Mouse (Mus musculus) heart, embryonic 16.5 days (tissue): Measurements from ENCODE around the gene Tbc1d9. TPM values are rescaled to one million over a fixed set of nuclear protein-coding genes. Genes with fewer than 3 reads are reported as not detected.
A peak's percentile ranks its signal among the peaks of the same experiment; 100 is the strongest.

ENCODE experiments used
- ATAC-seq: fragments of 200-750 bp; cut with Nextera tagmentation; replicated peaks from 2 replicates; pipeline ENCODE4 v1.8.0; 2017; ENCODE audit warnings: moderate number of reproducible peaks; ENCODE audit not compliant: insufficient read depth, low FRiP score; ENCODE audit errors: extremely low read depth
- H3K27ac ChIP-seq: fragments of 300-500 bp; sonication (generic); 2 replicates; pipeline ENCODE4 v1.5.1; 2014; ENCODE audit warnings: mild to moderate bottlenecking, low read length, control low read depth, moderate library complexity
- H3K27me3 ChIP-seq: fragments of 300-500 bp; sonication (generic); 2 replicates; pipeline ENCODE4 v1.6.1; 2014; ENCODE audit warnings: low read length, mixed read lengths; ENCODE audit not compliant: control insufficient read depth, insufficient read depth
- H3K36me3 ChIP-seq: fragments of 300-500 bp; sonication (generic); 2 replicates; pipeline ENCODE4 v1.6.1; 2014; ENCODE audit not compliant: control insufficient read depth, insufficient read depth
- H3K4me1 ChIP-seq: fragments of 300-500 bp; sonication (generic); 2 replicates; pipeline ENCODE4 v1.6.1; 2014; ENCODE audit warnings: low read length, mixed read lengths; ENCODE audit not compliant: control insufficient read depth, insufficient read depth
- H3K4me2 ChIP-seq: fragments of 300-500 bp; sonication (generic); 2 replicates; pipeline ENCODE4 v1.6.1; 2014; ENCODE audit warnings: low read depth, mild to moderate bottlenecking, control low read depth, low read length
- H3K4me3 ChIP-seq: fragments of 300-500 bp; sonication (generic); 2 replicates; pipeline ENCODE4 v1.5.1; 2014; ENCODE audit warnings: mild to moderate bottlenecking, control low read depth, low read length
- H3K9ac ChIP-seq: fragments of 300-500 bp; sonication (generic); 2 replicates; pipeline ENCODE4 v1.6.1; 2014; ENCODE audit warnings: low read length, control low read depth
- H3K9me3 ChIP-seq: fragments of 300-500 bp; sonication (generic); replicated peaks from 2 replicates; pipeline ENCODE4 v1.6.1; 2016; ENCODE audit warnings: low read length; ENCODE audit not compliant: control insufficient read depth
- WGBS: fragments of 180-500 bp; shearing (Covaris S2); extraction: QIAGEN DNeasy Blood & Tissue Kit; methylation state at CpG from one replicate; pipeline ENCODE4 v1.1.7; 2014; 5-methylcytosine and 5-hydroxymethylcytosine counted together
- polyA plus RNA-seq: library from polyadenylated mRNA; unstranded; fragments of >200 nt; fragmentation: Nextera tagmentation; extraction: Ambion mirVana; gene quantifications from 2 replicates; pipeline ENCODE4 v1.2.1, GENCODE M21; 2015

Gene Tbc1d9
- polyA plus RNA-seq, 1 experiment from 2014 or later = 0.66 TPM

DNA sequence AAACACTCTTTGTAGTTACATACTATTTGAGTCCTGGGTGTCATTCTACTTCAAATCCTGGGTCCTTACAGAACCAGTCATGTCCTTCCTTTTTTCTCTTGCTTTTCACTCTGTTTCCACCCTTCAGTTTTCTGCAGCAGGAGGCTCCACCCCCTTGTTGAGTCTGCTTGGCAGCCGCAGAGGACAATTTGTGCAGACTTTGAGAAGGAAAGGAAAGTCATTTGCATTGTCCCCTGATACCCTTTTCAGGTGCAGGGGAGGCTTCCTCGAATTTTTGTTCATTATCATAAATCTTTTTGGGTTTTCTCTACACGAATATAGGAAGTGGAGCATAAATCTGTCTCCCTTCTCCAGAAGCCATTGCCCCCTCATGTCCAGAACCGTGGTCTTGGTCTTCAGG, 12.7 kb upstream of the Tbc1d9 start:
- 54% methylated on average over 4 of the region's 4 CpGs for WGBS

DNA sequence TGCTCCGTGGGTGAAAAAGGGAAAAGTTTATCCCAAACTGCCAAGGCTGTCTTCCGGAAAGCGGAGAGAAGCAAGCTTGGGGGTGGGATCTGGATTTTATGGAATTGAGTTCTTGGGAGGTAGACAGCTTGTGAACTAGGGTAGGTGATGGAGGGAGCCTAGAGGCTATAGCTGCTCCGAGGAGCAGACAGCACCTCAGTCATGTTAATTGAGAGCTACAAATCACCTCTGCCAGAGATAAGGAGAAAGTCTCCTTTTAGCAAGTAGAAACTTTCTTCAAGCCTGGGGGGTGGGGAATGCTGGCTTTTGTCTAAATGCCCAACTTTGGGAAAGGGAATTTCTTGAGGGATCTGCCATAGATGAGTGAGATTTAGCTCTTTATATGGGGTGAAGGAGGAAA, 10.0 kb upstream of the Tbc1d9 start:
- Histone ChIP-seq H3K9me3 (no peaks in the 10 kb centered on the region), H3K4me1 (no peaks in the 10 kb centered on the region; the same call in 1 of the 2 replicates), H3K27ac (no peak overlapping the region), H3K4me2 (no peak overlapping the region), H3K9ac (no peak overlapping the region), H3K27me3 (no peaks in the 10 kb centered on the region), H3K4me3 (no peak overlapping the region), H3K36me3 (no peaks in the 10 kb centered on the region)
- ATAC-seq = no peak
- WGBS = 23% methylated on average over 4 of the region's 4 CpGs

More for the DNA sequence above, 12.7 kb upstream of the Tbc1d9 start:
- Histone ChIP-seq H3K4me3 (no peak overlapping the region), H3K27me3 (no peaks in the 10 kb centered on the region), H3K27ac (no peak overlapping the region), H3K9me3 (no peaks in the 10 kb centered on the region), H3K4me1 (no peaks in the 10 kb centered on the region; the same call in 1 of the 2 replicates), H3K9ac (no peak overlapping the region), H3K36me3 (no peaks in the 10 kb centered on the region), H3K4me2 (no peak overlapping the region)
- no peak for ATAC-seq

DNA sequence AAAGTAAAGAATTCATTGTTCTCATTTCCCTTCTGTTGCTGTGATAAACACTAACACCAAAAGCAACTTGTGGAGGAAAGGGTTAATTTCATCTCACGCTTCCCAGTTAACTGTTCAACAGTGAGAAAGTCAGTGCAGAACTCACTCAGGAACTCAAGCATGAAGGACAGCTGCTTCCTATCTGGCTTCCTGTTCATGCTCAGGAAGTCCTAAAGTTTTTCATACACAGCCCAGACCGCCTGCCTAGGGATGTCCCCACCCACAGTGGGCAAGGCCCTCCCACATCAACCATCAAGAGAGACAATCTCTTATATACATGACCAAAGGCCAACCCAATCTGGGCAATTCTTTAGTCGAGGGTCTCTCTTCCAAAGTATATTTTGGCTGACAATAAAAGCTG, 6.2 kb upstream of the Tbc1d9 start:
- ATAC-seq = no peak
- no peak overlapping the region for H3K9ac ChIP-seq
- H3K27me3 ChIP-seq = no peaks in the 10 kb centered on the region
- no peak overlapping the region for H3K4me2 ChIP-seq
- no peak overlapping the region for H3K4me3 ChIP-seq
- H3K4me1 ChIP-seq = no peaks in the 10 kb centered on the region; the same call in 1 of the 2 replicates
- no peak overlapping the region for H3K27ac ChIP-seq
- WGBS = 46% methylated on average over 3 of the region's 3 CpGs
- no peaks in the 10 kb centered on the region for H3K9me3 ChIP-seq
- no peaks in the 10 kb centered on the region for H3K36me3 ChIP-seq

DNA sequence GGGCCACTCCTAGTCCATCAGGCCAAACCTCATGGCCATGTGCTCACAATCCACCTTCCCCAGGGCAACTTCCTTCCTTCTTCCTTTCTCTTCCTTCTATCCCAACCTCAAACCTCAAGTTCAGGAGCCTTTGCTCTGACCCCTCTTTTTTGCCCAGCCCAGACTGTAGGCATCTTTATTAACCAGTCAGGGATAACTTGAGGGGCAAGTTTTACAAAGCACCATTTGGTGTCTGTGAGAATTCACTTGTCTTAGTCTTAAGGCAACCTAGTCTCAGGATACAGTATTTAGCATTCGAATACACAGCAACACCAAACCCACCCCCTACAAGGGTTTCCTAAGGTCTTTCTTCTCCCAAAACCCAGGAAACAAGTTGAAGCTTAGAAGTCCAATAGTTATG, 5.5 kb upstream of the Tbc1d9 start:
- H3K27me3 ChIP-seq = peaks cover 1% of the 10 kb centered on the region; the same call in 1 of the 2 replicates
- no peaks in the 10 kb centered on the region for H3K36me3 ChIP-seq
- no peak overlapping the region for H3K4me2 ChIP-seq
- no peak overlapping the region for H3K4me3 ChIP-seq
- no peak overlapping the region for H3K9ac ChIP-seq
- H3K9me3 ChIP-seq = no peaks in the 10 kb centered on the region
- no peak for ATAC-seq
- whole genome bisulfite sequencing = 83% methylated on average over 1 of the region's 1 CpGs
- no peaks in the 10 kb centered on the region; the same call in 1 of the 2 replicates for H3K4me1 ChIP-seq
- no peak overlapping the region for H3K27ac ChIP-seq

DNA sequence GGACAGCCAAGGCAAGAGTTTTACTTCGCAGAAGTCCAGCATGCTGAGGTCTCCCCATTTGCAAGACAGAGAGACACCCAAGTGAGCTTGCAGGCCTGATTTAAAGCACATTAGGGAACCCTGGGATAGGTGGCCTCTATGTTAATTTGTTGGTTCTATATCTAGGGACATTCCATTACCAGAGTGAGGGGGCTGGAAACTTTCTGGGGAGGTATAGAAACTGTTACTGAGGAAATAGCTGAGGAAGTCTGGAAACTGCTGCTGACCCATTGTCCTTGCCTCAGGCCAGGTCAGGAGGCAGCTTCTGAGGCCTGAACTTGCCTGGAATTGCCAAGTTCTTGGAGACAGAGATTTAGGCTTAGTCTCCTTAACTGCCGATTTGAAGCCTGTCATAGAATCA, 4.5 kb upstream of the Tbc1d9 start:
- Histone ChIP-seq H3K9me3 (no peaks in the 10 kb centered on the region), H3K4me2 (no peak overlapping the region), H3K4me3 (no peak overlapping the region), H3K27me3 (peaks cover 3% of the 10 kb centered on the region; the same call in 1 of the 2 replicates), H3K9ac (no peak overlapping the region), H3K36me3 (no peaks in the 10 kb centered on the region), H3K4me1 (peaks cover 5% of the 10 kb centered on the region), H3K27ac (no peak overlapping the region)
- 78% methylated on average over 2 of the region's 2 CpGs for WGBS
- no peak for ATAC-seq

DNA sequence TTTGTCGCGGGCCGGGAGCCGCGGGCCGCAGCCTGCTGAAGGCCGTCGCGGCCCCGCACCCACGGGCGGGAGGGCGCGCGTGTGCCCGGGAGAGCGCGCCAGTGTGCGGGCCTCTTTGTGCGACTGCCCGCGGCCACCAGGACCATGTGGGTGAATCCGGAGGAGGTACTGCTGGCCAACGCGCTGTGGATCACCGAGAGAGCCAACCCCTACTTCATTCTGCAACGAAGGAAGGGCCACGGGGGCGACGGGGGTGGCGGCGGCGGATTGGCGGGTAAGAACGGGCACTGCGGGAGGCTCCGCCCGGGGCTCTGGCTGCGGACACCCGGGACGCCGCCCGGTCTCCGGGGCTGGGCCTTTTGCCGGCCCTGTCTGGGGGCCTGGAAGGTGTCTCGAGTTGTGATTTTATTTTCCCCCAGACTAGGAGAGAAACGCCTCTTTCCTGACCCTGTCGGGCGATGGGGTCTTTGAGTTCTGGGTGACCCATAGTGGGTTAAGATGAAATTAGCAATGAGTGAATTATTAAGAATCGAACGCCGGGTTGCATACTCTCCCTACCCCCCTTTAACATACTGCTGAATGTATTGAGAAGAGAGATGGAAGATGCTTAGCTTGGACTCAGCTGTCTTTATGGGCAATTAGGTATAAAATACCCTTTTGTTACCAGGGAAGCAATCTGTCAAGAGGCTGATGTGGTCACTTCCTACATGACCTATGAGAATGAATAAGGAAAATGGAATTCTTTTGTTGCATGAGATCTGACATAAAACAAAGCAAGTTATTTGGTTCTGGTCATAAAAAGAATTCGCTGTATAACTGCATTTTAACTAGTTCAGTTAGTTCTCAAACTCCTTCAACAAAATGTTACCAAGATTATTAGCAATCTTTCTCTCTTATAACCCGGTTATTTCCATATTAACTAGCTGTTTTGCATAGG, 1.0 kb downstream of the Tbc1d9 start, which contains the start of gene Gm10645:
Gene Gm10645, minus strand, starts transcription at position 240 of the 937 bp plus-strand sequence.
- H3K27ac ChIP-seq = peak within 1 kb of the TSS; percentile 54
- H3K4me2 ChIP-seq = peak within 1 kb of the TSS; percentile 80
- no peaks in the 10 kb centered on the region for H3K36me3 ChIP-seq
- peak within 1 kb of the TSS; percentile 79 for H3K9ac ChIP-seq
- H3K9me3 ChIP-seq = no peaks in the 10 kb centered on the region
- peaks cover 5% of the 10 kb centered on the region for H3K4me1 ChIP-seq
- ATAC-seq = peak; percentile 45; the same call in 1 of the 2 replicates
- peaks cover 7% of the 10 kb centered on the region for H3K27me3 ChIP-seq
- H3K4me3 ChIP-seq = peak within 1 kb of the TSS; percentile 70
- 4% methylated on average over 54 of the region's 54 CpGs for WGBS

DNA sequence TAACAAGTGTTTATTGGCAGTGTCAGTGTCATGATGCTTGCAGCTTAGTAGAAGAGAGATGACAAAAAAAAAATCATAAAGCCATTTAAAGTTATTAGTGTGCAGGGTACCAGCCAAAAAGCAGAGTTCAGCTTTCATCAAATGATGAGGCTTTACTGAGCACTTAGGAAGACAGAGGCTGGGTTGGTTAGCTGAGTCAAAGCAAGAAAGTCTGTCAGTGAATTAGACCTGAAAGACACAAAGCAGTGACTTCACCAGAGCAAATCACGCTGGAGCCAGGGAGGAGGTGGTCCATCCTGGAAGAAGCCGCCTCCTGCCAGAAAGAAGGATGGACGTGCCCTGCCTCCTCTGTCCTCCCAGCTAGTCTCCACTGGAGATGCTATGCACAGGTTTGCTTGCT, 2.8 kb downstream of the Tbc1d9 start:
- peaks cover 5% of the 10 kb centered on the region for H3K4me1 ChIP-seq
- ATAC-seq = no peak
- 56% methylated on average over 3 of the region's 3 CpGs for WGBS

DNA sequence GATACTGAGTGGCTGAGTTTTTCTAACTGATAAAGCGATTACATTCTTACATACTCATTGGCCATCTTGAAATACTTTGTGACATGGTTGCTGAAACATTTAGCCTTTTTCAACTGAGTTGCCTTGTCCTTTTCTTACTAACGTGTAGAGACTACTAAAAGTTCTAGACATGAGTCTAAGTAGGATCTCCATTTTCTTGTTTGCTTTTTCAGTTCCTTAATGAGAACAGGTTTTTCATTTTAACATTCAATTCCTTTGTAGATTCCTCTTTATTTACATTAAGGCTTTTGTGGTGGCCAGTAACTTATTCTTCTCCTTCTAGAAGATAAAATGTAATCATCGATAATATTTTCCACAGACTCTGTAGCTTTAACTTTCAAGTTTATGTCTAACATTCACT, 4.0 kb downstream of the Tbc1d9 start:
- Histone ChIP-seq H3K4me3 (no peak overlapping the region), H3K36me3 (no peaks in the 10 kb centered on the region), H3K9ac (no peak overlapping the region), H3K4me2 (no peak overlapping the region), H3K27ac (no peak overlapping the region), H3K9me3 (no peaks in the 10 kb centered on the region), H3K4me1 (peaks cover 5% of the 10 kb centered on the region), H3K27me3 (peaks cover 7% of the 10 kb centered on the region)
- no peak for ATAC-seq
- WGBS = 74% methylated on average over 3 of the region's 3 CpGs

More for the DNA sequence above, 2.8 kb downstream of the Tbc1d9 start:
- Histone ChIP-seq H3K36me3 (no peaks in the 10 kb centered on the region), H3K4me3 (no peak overlapping the region), H3K9ac (no peak overlapping the region), H3K4me2 (no peak overlapping the region), H3K9me3 (no peaks in the 10 kb centered on the region), H3K27ac (no peak overlapping the region), H3K27me3 (peaks cover 7% of the 10 kb centered on the region)

DNA sequence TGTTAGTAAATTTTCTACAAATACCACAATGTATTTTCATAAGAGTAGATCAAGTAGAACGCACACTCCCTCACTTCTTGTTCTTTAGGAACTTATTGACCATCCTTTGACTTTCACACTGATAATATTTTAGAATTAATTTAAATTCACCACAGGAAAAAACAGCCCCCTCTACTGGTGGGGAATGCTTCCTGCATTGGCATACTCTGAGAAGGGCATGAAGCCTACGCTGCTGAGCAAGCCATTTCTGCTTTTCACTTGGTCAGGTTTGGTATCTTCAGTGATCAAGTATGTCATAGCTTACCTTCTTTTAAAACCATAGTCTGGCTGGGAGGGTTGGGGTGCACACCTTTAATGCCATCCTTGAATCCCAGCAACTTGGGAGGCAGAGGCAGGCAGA, 4.6 kb downstream of the Tbc1d9 start:
- 89% methylated on average over 2 of the region's 2 CpGs for WGBS
- Histone ChIP-seq H3K4me1 (peaks cover 4% of the 10 kb centered on the region), H3K9me3 (no peaks in the 10 kb centered on the region), H3K27me3 (peaks cover 5% of the 10 kb centered on the region), H3K9ac (no peak overlapping the region), H3K36me3 (no peaks in the 10 kb centered on the region), H3K4me3 (no peak overlapping the region), H3K4me2 (no peak overlapping the region), H3K27ac (no peak overlapping the region)
- no peak for ATAC-seq
